Mouse (Mus musculus) neural tube, embryonic 12.5 days (tissue): ENCODE measurements around the gene Nbea. TPM values are rescaled to one million over a fixed set of nuclear protein-coding genes. Genes with fewer than 3 reads are reported as not detected.

Source experiments
- ATAC-seq: fragments of 200-750 bp; cut with Nextera tagmentation; 2 replicates; pipeline ENCODE4 v1.8.0; 2017; ENCODE audit warnings: low read depth, mild to moderate bottlenecking, moderate TSS enrichment, moderate library complexity; ENCODE audit not compliant: low FRiP score
- H3K27ac ChIP-seq: fragments of 300-500 bp; sonication (generic); 2 replicates; pipeline ENCODE4 v1.5.1; 2016
- H3K27me3 ChIP-seq: fragments of 300-500 bp; sonication (generic); replicated peaks from 2 replicates; pipeline ENCODE4 v1.6.1; 2016; ENCODE audit warnings: mild to moderate bottlenecking
- H3K36me3 ChIP-seq: fragments of 300-500 bp; sonication (generic); 2 replicates; pipeline ENCODE4 v1.6.1; 2016; ENCODE audit warnings: mild to moderate bottlenecking
- H3K4me1 ChIP-seq: fragments of 300-500 bp; sonication (generic); 2 replicates; pipeline ENCODE4 v1.6.1; 2016
- H3K4me2 ChIP-seq: fragments of 300-500 bp; sonication (generic); replicated peaks from 2 replicates; pipeline ENCODE4 v1.6.1; 2016; ENCODE audit warnings: mild to moderate bottlenecking
- H3K4me3 ChIP-seq: fragments of 300-500 bp; sonication (generic); 2 replicates; pipeline ENCODE4 v1.5.1; 2016
- H3K9ac ChIP-seq: fragments of 300-500 bp; sonication (generic); 2 replicates; pipeline ENCODE4 v1.6.1; 2016; ENCODE audit warnings: mild to moderate bottlenecking
- H3K9me3 ChIP-seq: fragments of 300-500 bp; sonication (generic); 2 replicates; pipeline ENCODE4 v1.6.1; 2016; ENCODE audit warnings: mild to moderate bottlenecking
- WGBS: fragments of 180-500 bp; shearing (Covaris S2); methylation state at CpG from one replicate; pipeline ENCODE4 v1.1.7; 2016; 5-methylcytosine and 5-hydroxymethylcytosine counted together
- polyA plus RNA-seq: library from polyadenylated mRNA; unstranded; fragments of >200 nt; fragmentation: Nextera tagmentation; extraction: Ambion mirVana; gene quantifications from 2 replicates; pipeline ENCODE4 v1.2.1, GENCODE M21; 2016

The Nbea gene
- polyA plus RNA-seq, 1 experiment from 2014 or later = 28.5 TPM

- Histone ChIP-seq H3K27ac (no peak overlapping the region), H3K4me2 (0 out of 2 replicates have a peak overlapping the region, but pooled peaks have one; percentile 7), H3K36me3 (no peaks in the 10 kb centered on the region), H3K9ac (no peak overlapping the region), H3K4me3 (no peak overlapping the region), H3K9me3 (no peaks in the 10 kb centered on the region), H3K27me3 (peaks cover 45% of the 10 kb centered on the region), H3K4me1 (peaks cover 35% of the 10 kb centered on the region)
- ATAC-seq = no peak
- 27% methylated on average over 8 of the region's 8 CpGs for WGBS
Observed at GRCm38 (mm10) chr3:55778764-55779730, 404.5 kb downstream of the Nbea start.

GRCm38 (mm10) chr3:55777501-55777900, 406.0 kb downstream of the Nbea start:
- Histone ChIP-seq H3K4me1 (peaks cover 21% of the 10 kb centered on the region), H3K9ac (no peak overlapping the region), H3K36me3 (no peaks in the 10 kb centered on the region), H3K4me3 (no peak overlapping the region), H3K27me3 (peaks cover 30% of the 10 kb centered on the region), H3K27ac (no peak overlapping the region), H3K4me2 (no peak overlapping the region), H3K9me3 (no peaks in the 10 kb centered on the region)
- WGBS = 58% methylated on average over 4 of the region's 4 CpGs
- no peak for ATAC-seq

- Histone ChIP-seq H3K27me3 (peaks cover 14% of the 10 kb centered on the region), H3K27ac (no peak overlapping the region), H3K4me1 (peaks cover 9% of the 10 kb centered on the region), H3K36me3 (no peaks in the 10 kb centered on the region), H3K4me2 (no peak overlapping the region), H3K9ac (no peak overlapping the region), H3K4me3 (no peak overlapping the region), H3K9me3 (no peaks in the 10 kb centered on the region)
- 74% methylated on average over 6 of the region's 6 CpGs for WGBS
- no peak for ATAC-seq
Observed at GRCm38 (mm10) chr3:55775753-55776152, 407.7 kb downstream of the Nbea start.

- 0 out of 2 replicates have a peak, but pooled peaks have one; percentile 42 for ATAC-seq
- H3K9ac ChIP-seq = no peak overlapping the region
- no peak overlapping the region for H3K4me3 ChIP-seq
- peaks cover 9% of the 10 kb centered on the region for H3K27me3 ChIP-seq
- H3K4me2 ChIP-seq = no peak overlapping the region
- no peaks in the 10 kb centered on the region for H3K36me3 ChIP-seq
- H3K27ac ChIP-seq = no peak overlapping the region
- H3K9me3 ChIP-seq = no peaks in the 10 kb centered on the region
- WGBS = 12% methylated on average over 7 of the region's 7 CpGs
- H3K4me1 ChIP-seq = peaks cover 4% of the 10 kb centered on the region
Observed at GRCm38 (mm10) chr3:55775245-55775644, 408.3 kb downstream of the Nbea start.

DNA sequence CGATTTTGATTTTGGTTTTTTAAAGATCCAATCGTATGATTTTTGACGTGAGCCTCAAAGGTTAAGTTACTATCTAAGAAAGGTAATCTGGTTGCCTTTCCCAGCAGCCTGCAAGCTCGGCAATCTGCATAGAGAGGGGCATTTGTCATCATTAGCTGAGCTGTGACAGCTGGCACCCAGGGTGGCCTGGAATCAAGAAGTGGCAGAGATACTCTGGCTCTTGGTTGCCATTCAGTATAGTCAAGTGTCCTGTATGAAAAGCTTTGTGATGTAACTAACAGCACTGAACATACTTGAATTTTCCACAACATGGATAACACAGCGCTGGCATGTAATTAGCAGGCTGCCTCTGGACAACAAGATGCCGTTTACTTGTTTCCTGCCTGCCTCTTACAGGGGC, 409.3 kb downstream of the Nbea start:
- no peak overlapping the region for H3K27ac ChIP-seq
- no peaks in the 10 kb centered on the region for H3K36me3 ChIP-seq
- no peaks in the 10 kb centered on the region for H3K9me3 ChIP-seq
- 39% methylated on average over 6 of the region's 6 CpGs for WGBS
- H3K9ac ChIP-seq = no peak overlapping the region
- H3K4me3 ChIP-seq = no peak overlapping the region
- no peak overlapping the region for H3K4me2 ChIP-seq
- H3K4me1 ChIP-seq = no peaks in the 10 kb centered on the region
- ATAC-seq = peak; percentile 48; the same call in 1 of the 2 replicates
- H3K27me3 ChIP-seq = peaks cover 3% of the 10 kb centered on the region

- Histone ChIP-seq H3K4me1 (no peaks in the 10 kb centered on the region), H3K36me3 (no peaks in the 10 kb centered on the region), H3K4me2 (no peak overlapping the region), H3K4me3 (no peak overlapping the region), H3K27me3 (no peaks in the 10 kb centered on the region), H3K27ac (no peak overlapping the region), H3K9me3 (no peaks in the 10 kb centered on the region), H3K9ac (no peak overlapping the region)
- WGBS = 27% methylated on average over 2 of the region's 2 CpGs
- 0 out of 2 replicates have a peak, but pooled peaks have one; percentile 38 for ATAC-seq
Observed at GRCm38 (mm10) chr3:55769308-55769707, 414.2 kb downstream of the Nbea start.

DNA sequence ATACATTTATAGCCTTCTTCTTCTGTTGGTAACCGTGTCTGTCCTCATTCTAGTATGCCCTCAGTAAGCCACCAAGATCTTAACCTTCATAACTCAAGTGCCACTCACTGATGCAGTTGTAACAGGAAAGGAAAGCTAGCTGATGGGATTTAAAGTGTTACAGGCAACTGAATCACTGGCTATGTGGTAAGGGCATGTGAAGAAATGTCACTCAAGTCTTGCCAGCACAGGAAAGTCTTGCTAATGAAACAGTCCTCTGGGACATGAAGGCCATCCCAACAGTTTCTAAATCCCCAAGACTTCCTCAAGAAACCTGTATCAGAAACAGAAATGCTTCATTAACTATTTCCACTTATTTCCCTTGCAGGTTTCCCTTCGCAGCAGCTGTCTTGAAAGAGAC, 414.8 kb downstream of the Nbea start:
- Histone ChIP-seq H3K27ac (no peak overlapping the region), H3K4me3 (no peak overlapping the region), H3K9ac (no peak overlapping the region), H3K4me1 (no peaks in the 10 kb centered on the region), H3K4me2 (no peak overlapping the region), H3K9me3 (no peaks in the 10 kb centered on the region), H3K36me3 (no peaks in the 10 kb centered on the region), H3K27me3 (no peaks in the 10 kb centered on the region)
- ATAC-seq = no peak
- 79% methylated on average over 2 of the region's 2 CpGs for WGBS

DNA sequence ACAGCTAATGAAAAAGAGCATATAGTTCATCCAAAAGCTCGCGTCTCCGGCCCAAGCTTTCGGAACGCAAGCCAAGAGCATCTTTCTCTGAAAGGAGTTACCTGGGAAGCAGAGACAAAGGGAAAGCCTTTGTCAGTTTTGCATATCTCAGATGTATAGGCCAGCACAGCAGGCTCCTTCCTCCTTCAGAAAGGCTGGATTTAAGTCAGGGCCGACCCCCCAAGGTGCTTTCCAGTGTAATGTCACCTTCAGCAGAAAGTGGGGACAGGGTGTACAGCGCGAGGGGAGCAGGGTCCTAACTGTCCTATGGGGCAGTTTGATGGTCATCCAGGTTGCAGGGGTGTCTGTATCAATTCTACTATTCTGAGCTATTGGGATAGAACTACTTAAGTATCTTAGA, 419.9 kb downstream of the Nbea start:
- Histone ChIP-seq H3K4me2 (no peak overlapping the region), H3K4me3 (no peak overlapping the region), H3K4me1 (no peaks in the 10 kb centered on the region), H3K27ac (no peak overlapping the region), H3K9me3 (no peaks in the 10 kb centered on the region), H3K36me3 (no peaks in the 10 kb centered on the region), H3K9ac (no peak overlapping the region), H3K27me3 (no peaks in the 10 kb centered on the region)
- no peak for ATAC-seq
- WGBS = 37% methylated on average over 8 of the region's 8 CpGs

DNA sequence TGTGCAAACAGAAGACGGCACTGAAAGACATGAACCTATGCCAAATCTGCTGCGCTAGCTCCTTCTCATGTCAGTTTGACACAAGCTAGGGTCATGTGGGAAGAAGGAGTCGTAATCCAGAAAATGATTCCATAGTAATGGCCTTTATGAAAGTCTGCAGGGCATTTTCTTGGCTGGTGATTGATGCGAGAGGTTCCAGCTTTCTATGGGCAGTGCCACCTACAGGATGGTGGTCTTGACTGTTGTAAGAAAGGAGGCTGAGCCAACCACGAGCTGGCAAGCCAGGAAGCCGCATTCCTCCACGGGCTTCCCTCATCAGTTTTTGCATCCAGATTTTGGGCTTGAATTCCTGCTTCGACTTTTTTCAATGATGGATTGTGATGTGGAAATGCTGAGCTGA, 425.2 kb downstream of the Nbea start:
- H3K9ac ChIP-seq = no peak overlapping the region
- no peak overlapping the region for H3K27ac ChIP-seq
- H3K27me3 ChIP-seq = no peaks in the 10 kb centered on the region
- no peaks in the 10 kb centered on the region for H3K9me3 ChIP-seq
- H3K36me3 ChIP-seq = no peaks in the 10 kb centered on the region
- WGBS = 69% methylated on average over 8 of the region's 8 CpGs
- peaks cover 18% of the 10 kb centered on the region for H3K4me1 ChIP-seq
- ATAC-seq = no peak
- no peak overlapping the region for H3K4me2 ChIP-seq
- no peak overlapping the region for H3K4me3 ChIP-seq

- Histone ChIP-seq H3K9ac (no peak overlapping the region), H3K4me1 (peaks cover 18% of the 10 kb centered on the region), H3K4me2 (no peak overlapping the region), H3K9me3 (no peaks in the 10 kb centered on the region), H3K27ac (no peak overlapping the region), H3K27me3 (no peaks in the 10 kb centered on the region), H3K4me3 (no peak overlapping the region), H3K36me3 (no peaks in the 10 kb centered on the region)
- WGBS = 61% methylated on average over 11 of the region's 11 CpGs
- 0 out of 2 replicates have a peak, but pooled peaks have one; percentile 42 for ATAC-seq
Observed at GRCm38 (mm10) chr3:55756602-55757190, 426.8 kb downstream of the Nbea start.

- H3K36me3 ChIP-seq = no peaks in the 10 kb centered on the region
- H3K27me3 ChIP-seq = no peaks in the 10 kb centered on the region
- WGBS = 24% methylated on average over 11 of the region's 11 CpGs
- ATAC-seq = peak; percentile 63
- peaks cover 24% of the 10 kb centered on the region for H3K4me1 ChIP-seq
- H3K27ac ChIP-seq = no peak overlapping the region
- no peak overlapping the region for H3K9ac ChIP-seq
- no peak overlapping the region for H3K4me2 ChIP-seq
- no peak overlapping the region for H3K4me3 ChIP-seq
- H3K9me3 ChIP-seq = no peaks in the 10 kb centered on the region
Observed at GRCm38 (mm10) chr3:55755805-55756601, 427.5 kb downstream of the Nbea start.
